Mouse (Mus musculus): ENCODE measurements around the gene Smu1.

GRCm38 (mm10) chr4:40700216-40700615 is 57.5 kb downstream of the Smu1 start:
- TF ChIP-seq TAL1 (IDR thresholded peaks at IDR 0.05; ENCODE audit: low read length) (no peak), GATA1 (IDR thresholded peaks at IDR 0.05; ENCODE audit: low read length) (no peak)
